Mouse (Mus musculus): Measurements from ENCODE around the gene Kcnj9. TPM values are rescaled to one million over a fixed set of nuclear protein-coding genes. Genes with fewer than 3 reads are reported as not detected.

Gene Kcnj9
- polyA plus RNA-seq, 1 experiment from 2014 or later = not detected

GRCm38 (mm10) chr1:172311921-172312767 lies 17.0 kb downstream of the Kcnj9 start:
- no peaks in the 10 kb centered on the region for H3K36me3 ChIP-seq
- H3K4me3 ChIP-seq = peak overlapping the region; percentile 88
- peak overlapping the region; percentile 90 for H3K9ac ChIP-seq
- peaks cover 16% of the 10 kb centered on the region for H3K27me3 ChIP-seq (replicated peaks)
- under 1% methylated on average over 45 of the region's 55 CpGs for WGBS
- peak overlapping the region; percentile 80 for H3K27ac ChIP-seq (ENCODE audit: poor library complexity, severe bottlenecking)
- H3K4me2 ChIP-seq = peak overlapping the region; percentile 95
- H3K4me1 ChIP-seq (replicated peaks) = peaks cover 26% of the 10 kb centered on the region
- ATAC-seq (ENCODE audit: insufficient number of reproducible peaks, low FRiP score) = peak; percentile 89
- no peaks in the 10 kb centered on the region for H3K9me3 ChIP-seq (replicated peaks)

GRCm38 (mm10) chr1:172311248-172311906 lies 17.7 kb downstream of the Kcnj9 start:
- Histone ChIP-seq H3K4me3 (peak overlapping the region; percentile 88), H3K27me3 (replicated peaks) (peaks cover 12% of the 10 kb centered on the region), H3K4me1 (replicated peaks) (peaks cover 28% of the 10 kb centered on the region), H3K9ac (peak overlapping the region; percentile 90), H3K9me3 (replicated peaks) (no peaks in the 10 kb centered on the region), H3K27ac (ENCODE audit: poor library complexity, severe bottlenecking) (peak overlapping the region; percentile 80), H3K36me3 (no peaks in the 10 kb centered on the region), H3K4me2 (peak overlapping the region; percentile 95)
- 3% methylated on average over 23 of the region's 23 CpGs for WGBS
- ATAC-seq (ENCODE audit: insufficient number of reproducible peaks, low FRiP score) = peak; percentile 22

DNA sequence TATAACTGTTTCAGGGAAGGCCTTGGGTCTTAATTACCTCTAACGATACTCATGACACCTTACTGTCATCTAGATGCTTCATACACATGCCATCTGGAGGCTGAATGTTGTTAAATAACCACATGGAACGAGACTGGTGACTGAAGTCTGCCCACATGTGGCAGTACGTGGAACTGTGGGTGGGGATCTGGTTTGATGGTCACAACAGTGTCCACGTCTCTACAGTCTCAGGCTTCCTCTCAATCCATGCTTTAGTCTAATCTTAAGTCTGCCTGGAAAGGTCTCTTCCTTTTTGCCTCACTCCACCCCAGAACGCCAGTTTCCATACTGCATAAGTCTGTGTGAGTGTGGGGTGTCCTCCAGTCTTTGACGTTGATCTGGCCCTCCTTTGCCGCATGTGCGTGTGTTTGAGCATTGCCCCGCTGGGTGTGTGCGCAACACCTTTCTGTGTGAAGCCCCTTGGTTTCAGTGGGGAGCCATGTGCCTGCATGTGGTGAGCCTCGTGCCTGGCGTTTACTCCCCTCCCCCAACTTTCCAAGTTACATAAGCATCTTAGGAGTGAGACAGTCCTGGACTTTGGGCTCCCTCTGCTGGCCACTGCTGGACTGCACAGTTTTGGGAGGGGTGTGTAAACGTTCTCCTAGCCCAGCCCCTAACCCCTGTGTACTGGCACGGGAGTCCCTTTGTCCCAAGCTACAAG lies 19.3 kb downstream of the Kcnj9 start:
- peaks cover 29% of the 10 kb centered on the region for H3K4me1 ChIP-seq (replicated peaks)

GRCm38 (mm10) chr1:172308409-172308808 lies 20.7 kb downstream of the Kcnj9 start:
- no peak overlapping the region for H3K4me3 ChIP-seq
- H3K9me3 ChIP-seq (replicated peaks) = no peaks in the 10 kb centered on the region
- H3K9ac ChIP-seq = no peak overlapping the region
- no peaks in the 10 kb centered on the region for H3K36me3 ChIP-seq
- no peak overlapping the region for H3K4me2 ChIP-seq
- no peak overlapping the region for H3K27ac ChIP-seq (ENCODE audit: poor library complexity, severe bottlenecking)
- H3K27me3 ChIP-seq (replicated peaks) = peaks cover 3% of the 10 kb centered on the region; the same call in 1 of the 2 replicates
- WGBS = 92% methylated on average over 1 of the region's 1 CpGs
- H3K4me1 ChIP-seq (replicated peaks) = peaks cover 34% of the 10 kb centered on the region
- no peak for ATAC-seq (ENCODE audit: insufficient number of reproducible peaks, low FRiP score)

More for the DNA sequence above, 19.3 kb downstream of the Kcnj9 start:
- ATAC-seq (ENCODE audit: insufficient number of reproducible peaks, low FRiP score) = peak; percentile 75
- 2% methylated on average over 14 of the region's 14 CpGs for WGBS
- Histone ChIP-seq H3K9ac (peak overlapping the region; percentile 66), H3K9me3 (replicated peaks) (no peaks in the 10 kb centered on the region), H3K4me2 (peak overlapping the region; percentile 73), H3K4me3 (peak overlapping the region; percentile 35), H3K27ac (ENCODE audit: poor library complexity, severe bottlenecking) (peak overlapping the region; percentile 83), H3K27me3 (replicated peaks) (peaks cover 8% of the 10 kb centered on the region; the same call in 1 of the 2 replicates), H3K36me3 (no peaks in the 10 kb centered on the region)

DNA sequence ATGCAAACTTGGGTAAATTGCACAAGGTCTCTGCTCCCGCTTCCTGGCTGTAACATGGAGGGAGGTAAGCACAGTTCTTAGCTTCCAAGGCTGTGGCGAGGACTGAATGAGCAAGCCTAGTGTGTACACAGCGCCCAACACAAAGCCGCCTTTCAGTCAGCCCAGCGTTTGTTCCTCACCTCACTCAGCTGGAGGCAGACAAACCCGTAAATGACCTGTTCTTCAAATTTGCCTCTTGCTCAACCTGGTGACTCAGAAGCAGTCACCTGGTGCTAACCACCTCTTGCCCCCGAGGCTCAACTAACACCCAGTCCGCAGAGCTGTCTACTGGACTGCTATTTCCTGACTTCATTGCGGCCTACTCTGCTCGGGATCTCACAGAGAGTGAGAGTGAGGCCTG lies 21.2 kb downstream of the Kcnj9 start:
- Histone ChIP-seq H3K9ac (no peak overlapping the region), H3K4me1 (replicated peaks) (peaks cover 31% of the 10 kb centered on the region), H3K9me3 (replicated peaks) (no peaks in the 10 kb centered on the region), H3K27me3 (replicated peaks) (no peaks in the 10 kb centered on the region), H3K4me3 (no peak overlapping the region), H3K27ac (ENCODE audit: poor library complexity, severe bottlenecking) (no peak overlapping the region), H3K4me2 (no peak overlapping the region), H3K36me3 (no peaks in the 10 kb centered on the region)
- no peak for ATAC-seq (ENCODE audit: insufficient number of reproducible peaks, low FRiP score)
- WGBS = 63% methylated on average over 10 of the region's 10 CpGs

DNA sequence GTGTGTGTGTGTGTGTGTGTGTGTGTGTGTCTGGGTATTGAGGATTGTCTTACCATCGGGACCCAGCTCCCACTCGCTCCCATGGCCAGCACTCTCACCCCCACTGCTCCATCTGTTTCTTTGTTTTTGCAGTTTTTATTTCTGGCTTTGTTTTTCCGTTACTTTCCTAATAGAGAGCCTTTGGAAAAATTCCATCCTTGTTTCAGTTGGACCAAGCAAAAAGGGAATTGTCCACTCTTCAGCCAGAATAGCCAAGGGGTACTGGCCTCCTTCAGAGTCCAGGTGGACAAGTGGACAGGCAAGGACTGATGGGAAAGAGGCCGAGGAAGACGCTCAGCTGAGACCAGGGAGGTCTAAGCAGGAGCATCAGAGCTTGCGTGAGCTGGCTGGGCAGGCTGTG lies 22.2 kb downstream of the Kcnj9 start:
- Histone ChIP-seq H3K36me3 (no peaks in the 10 kb centered on the region), H3K4me1 (replicated peaks) (peaks cover 37% of the 10 kb centered on the region), H3K9me3 (replicated peaks) (no peaks in the 10 kb centered on the region), H3K27me3 (replicated peaks) (no peaks in the 10 kb centered on the region), H3K4me2 (no peak overlapping the region), H3K4me3 (no peak overlapping the region), H3K27ac (ENCODE audit: poor library complexity, severe bottlenecking) (no peak overlapping the region), H3K9ac (no peak overlapping the region)
- 81% methylated on average over 5 of the region's 6 CpGs for WGBS
- no peak for ATAC-seq (ENCODE audit: insufficient number of reproducible peaks, low FRiP score)

- no peak overlapping the region for H3K27ac ChIP-seq (ENCODE audit: poor library complexity, severe bottlenecking)
- no peak for ATAC-seq (ENCODE audit: insufficient number of reproducible peaks, low FRiP score)
- H3K36me3 ChIP-seq = no peaks in the 10 kb centered on the region
- H3K4me3 ChIP-seq = no peak overlapping the region
- H3K27me3 ChIP-seq (replicated peaks) = no peaks in the 10 kb centered on the region
- 60% methylated on average over 4 of the region's 4 CpGs for WGBS
- no peaks in the 10 kb centered on the region for H3K9me3 ChIP-seq (replicated peaks)
- H3K9ac ChIP-seq = no peak overlapping the region
- H3K4me2 ChIP-seq = no peak overlapping the region
- peaks cover 38% of the 10 kb centered on the region for H3K4me1 ChIP-seq (replicated peaks)
Observed at GRCm38 (mm10) chr1:172306196-172306595, 22.9 kb downstream of the Kcnj9 start.

- no peak for ATAC-seq (ENCODE audit: insufficient number of reproducible peaks, low FRiP score)
- Histone ChIP-seq H3K9ac (no peak overlapping the region), H3K4me2 (no peak overlapping the region), H3K4me1 (replicated peaks) (peaks cover 40% of the 10 kb centered on the region), H3K27ac (ENCODE audit: poor library complexity, severe bottlenecking) (no peak overlapping the region), H3K36me3 (no peaks in the 10 kb centered on the region), H3K9me3 (replicated peaks) (no peaks in the 10 kb centered on the region), H3K27me3 (replicated peaks) (no peaks in the 10 kb centered on the region), H3K4me3 (no peak overlapping the region)
- 68% methylated on average over 3 of the region's 3 CpGs for WGBS
Observed at GRCm38 (mm10) chr1:172305635-172306034, 23.5 kb downstream of the Kcnj9 start.

- H3K36me3 ChIP-seq = no peaks in the 10 kb centered on the region
- no peaks in the 10 kb centered on the region for H3K9me3 ChIP-seq (replicated peaks)
- no peak overlapping the region for H3K27ac ChIP-seq (ENCODE audit: poor library complexity, severe bottlenecking)
- peaks cover 45% of the 10 kb centered on the region for H3K4me1 ChIP-seq (replicated peaks)
- no peak overlapping the region for H3K4me3 ChIP-seq
- H3K27me3 ChIP-seq (replicated peaks) = no peaks in the 10 kb centered on the region
- no peak for ATAC-seq (ENCODE audit: insufficient number of reproducible peaks, low FRiP score)
- H3K4me2 ChIP-seq = no peak overlapping the region
- no peak overlapping the region for H3K9ac ChIP-seq
- WGBS = 89% methylated on average over 2 of the region's 2 CpGs
Observed at GRCm38 (mm10) chr1:172305153-172305552, 24.0 kb downstream of the Kcnj9 start.

- Histone ChIP-seq H3K4me3 (no peak overlapping the region), H3K9me3 (replicated peaks) (no peaks in the 10 kb centered on the region), H3K4me2 (no peak overlapping the region), H3K27me3 (replicated peaks) (no peaks in the 10 kb centered on the region), H3K9ac (no peak overlapping the region), H3K36me3 (no peaks in the 10 kb centered on the region), H3K27ac (ENCODE audit: poor library complexity, severe bottlenecking) (no peak overlapping the region), H3K4me1 (replicated peaks) (peaks cover 48% of the 10 kb centered on the region)
- ATAC-seq (ENCODE audit: insufficient number of reproducible peaks, low FRiP score) = peak; percentile 55
- 30% methylated on average over 6 of the region's 6 CpGs for WGBS
Observed at GRCm38 (mm10) chr1:172304443-172304842, 24.7 kb downstream of the Kcnj9 start.

DNA sequence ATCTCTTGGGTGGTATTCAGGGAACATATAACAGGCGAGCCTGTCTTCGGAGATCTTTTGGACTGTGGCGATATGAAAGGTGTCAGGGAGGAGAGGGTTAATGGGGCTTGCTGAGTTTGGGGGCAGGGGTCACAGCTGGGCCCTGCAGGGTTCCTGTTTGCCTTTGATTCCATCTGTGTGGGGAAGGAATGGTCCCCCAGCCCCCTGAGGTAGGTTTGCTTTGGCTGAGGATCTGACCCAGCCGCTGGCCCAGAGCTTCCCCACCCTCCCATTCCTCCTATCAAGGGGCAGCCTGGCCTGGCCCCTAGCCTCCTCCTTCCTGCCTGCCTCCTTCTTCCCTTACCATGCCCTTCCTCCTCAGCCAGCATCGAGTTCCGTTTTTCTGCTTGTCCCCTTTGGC lies 26.3 kb downstream of the Kcnj9 start:
- Histone ChIP-seq H3K4me1 (replicated peaks) (peaks cover 59% of the 10 kb centered on the region), H3K4me2 (no peak overlapping the region), H3K9me3 (replicated peaks) (no peaks in the 10 kb centered on the region), H3K9ac (no peak overlapping the region), H3K4me3 (no peak overlapping the region), H3K27ac (ENCODE audit: poor library complexity, severe bottlenecking) (no peak overlapping the region), H3K36me3 (no peaks in the 10 kb centered on the region), H3K27me3 (replicated peaks) (no peaks in the 10 kb centered on the region)
- ATAC-seq (ENCODE audit: insufficient number of reproducible peaks, low FRiP score) = no peak
- WGBS = 33% methylated on average over 6 of the region's 6 CpGs

Data from heart, embryonic 12.5 days (tissue).